Mouse (Mus musculus) right cerebral cortex, postnatal 14 days (tissue): ENCODE results near the gene Gm28998.
"Not testable (repeated sequence)": the region's sequence is repeated elsewhere in the genome, so short reads cannot be mapped to it uniquely, and the experiment has no call there.

Source experiments
- DNase-seq: peaks from one replicate; pipeline ENCODE4 v3.0.0; 2022

Gene Gm28998

GRCm38 (mm10) chrY:7253487-7253886, at the start of gene Gm28998:
Gene Gm28998 (plus strand): TSS chrY:7253787.
- DNase-seq: not testable (repeated sequence)
